Mouse (Mus musculus): ENCODE data around the gene Mum1. TPM values are rescaled to one million over a fixed set of nuclear protein-coding genes. Genes with fewer than 3 reads are reported as not detected.
"Not testable (repeated sequence)": the region's sequence is repeated elsewhere in the genome, so short reads cannot be mapped to it uniquely, and the experiment has no call there.

Gene Mum1
- total RNA-seq, 1 experiment from 2014 or later, result 23.8 TPM

- no peak for DNase-seq
Measured at GRCm38 (mm10) chr10:80208248-80208647, 18.0 kb upstream of the Mum1 start.

GRCm38 (mm10) chr10:80208841-80209371 lies 17.3 kb upstream of the Mum1 start:
- no peak for DNase-seq

- DNase-seq, result not testable (repeated sequence)
Measured at GRCm38 (mm10) chr10:80211547-80212103, 14.6 kb upstream of the Mum1 start.

DNA sequence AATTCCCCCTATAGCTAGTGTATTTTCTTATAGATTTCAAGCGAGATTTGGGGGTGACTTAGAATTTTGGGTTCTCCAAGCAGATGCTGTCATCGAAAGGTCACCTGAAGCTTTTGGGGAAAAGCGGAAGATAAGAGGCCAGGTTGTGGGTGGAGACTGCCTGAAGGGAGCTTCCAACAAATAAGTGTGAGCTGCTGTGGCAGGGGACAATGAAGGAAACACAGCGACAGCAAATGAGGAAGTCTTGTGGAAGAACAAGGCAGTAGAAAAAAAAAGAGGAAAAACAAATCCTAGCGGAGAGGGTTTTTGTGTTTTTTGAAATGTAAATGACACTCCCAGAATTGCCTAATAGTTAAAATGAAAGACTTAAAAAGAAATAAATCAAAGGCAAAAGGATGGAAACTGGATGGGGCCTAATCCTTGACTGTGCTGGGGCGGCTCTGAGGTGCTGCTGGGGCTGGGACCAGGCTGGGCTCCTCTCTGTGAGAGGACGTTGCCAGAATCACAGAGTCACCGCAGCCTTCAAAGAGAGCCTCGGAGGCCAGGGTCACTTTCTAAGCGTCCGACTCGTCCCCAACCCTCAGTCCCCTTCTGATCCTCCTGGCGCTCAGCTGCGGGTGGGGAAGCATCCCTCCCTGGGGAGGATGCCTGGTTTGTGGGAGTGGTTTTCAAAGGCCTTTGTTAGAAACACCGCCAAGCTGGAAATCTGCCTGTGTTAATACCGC lies 11.0 kb upstream of the Mum1 start:
- DNase-seq, result no peak

GRCm38 (mm10) chr10:80220676-80221075 lies 5.6 kb upstream of the Mum1 start:
- DNase-seq, result no peak

- not testable (repeated sequence) for DNase-seq
Measured at GRCm38 (mm10) chr10:80223137-80223536, 3.1 kb upstream of the Mum1 start.

DNA sequence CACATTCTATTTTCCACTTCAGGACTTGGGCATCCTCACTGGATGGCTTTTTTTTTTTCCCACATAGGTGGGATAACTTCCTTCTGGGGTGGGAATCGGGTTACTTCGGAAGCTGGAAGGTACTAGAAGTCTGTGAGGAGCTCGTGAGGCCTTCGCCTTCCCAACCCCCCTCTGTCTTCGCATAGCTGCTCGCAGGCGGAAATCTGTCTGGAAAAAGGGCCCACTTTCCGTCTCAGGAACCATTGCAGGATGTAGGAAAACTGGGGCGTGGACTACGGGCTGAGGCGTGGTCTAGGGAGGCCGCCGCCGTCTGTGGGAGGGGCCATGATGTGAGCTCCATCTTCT lies 191 bp upstream of the Mum1 start:
- no peak for DNase-seq

DNA sequence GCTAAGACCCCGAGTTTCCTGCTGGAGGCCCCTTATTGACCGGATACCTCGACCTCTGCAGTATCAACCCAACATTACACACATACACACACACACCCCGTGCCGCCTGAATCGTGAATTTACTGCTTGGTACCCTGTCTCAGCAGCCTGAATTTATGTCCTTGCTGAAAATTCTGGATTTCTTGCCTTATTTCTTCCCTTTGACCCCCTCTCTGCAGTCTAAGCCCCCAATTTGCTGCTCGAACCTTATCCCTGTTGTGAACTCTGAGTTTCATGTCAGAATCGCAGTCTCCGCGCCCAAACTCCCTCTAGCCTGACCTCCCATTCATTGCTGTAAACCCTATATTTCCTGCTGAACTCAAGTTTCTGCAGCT lies 919 bp downstream of the Mum1 start:
- DNase-seq, result no peak

DNA sequence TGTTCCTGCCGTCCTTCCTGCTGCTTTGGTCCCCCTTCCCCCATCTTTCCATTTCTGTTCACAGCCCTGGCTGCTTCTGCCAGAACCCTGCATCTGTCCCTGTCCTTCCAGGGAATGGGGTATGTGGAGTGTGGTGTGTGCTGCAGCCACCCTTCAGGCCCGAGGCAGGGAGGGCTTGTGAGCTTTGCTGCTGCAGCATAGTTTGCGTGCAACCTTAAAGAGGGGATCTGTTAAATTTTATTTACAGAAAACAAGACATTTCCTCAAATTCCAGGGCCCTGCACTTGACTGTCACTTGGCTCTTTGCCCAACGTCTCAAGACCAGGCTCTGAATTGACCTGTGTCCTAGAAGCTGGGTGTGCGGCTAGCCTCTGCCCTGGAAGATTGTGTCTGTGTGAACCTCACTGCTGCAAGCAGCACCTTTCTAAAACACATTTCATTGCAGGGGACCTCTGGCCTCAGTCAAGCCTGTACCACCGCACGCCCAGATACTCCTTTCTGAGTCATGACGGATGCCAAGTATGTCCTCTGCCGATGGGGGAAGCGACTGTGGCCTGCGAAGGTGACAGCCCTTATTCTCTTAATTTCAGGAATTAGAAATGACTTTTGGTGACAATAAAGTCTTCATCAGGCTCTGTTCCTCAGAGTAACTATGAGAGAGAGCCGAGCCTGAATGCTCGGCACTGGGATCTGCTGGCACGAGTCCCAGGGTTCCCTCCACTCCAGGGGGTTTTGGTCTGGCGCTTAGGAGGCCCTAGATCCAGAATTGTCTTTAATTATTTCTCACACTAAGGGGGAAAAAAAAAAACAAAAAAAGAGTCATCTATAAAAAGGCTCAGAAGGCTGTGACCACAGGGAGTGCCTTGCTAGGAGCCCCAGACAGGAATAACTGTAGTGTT lies 1.9 kb downstream of the Mum1 start:
- DNase-seq, result peak; percentile 44

- DNase-seq, result no peak
Measured at GRCm38 (mm10) chr10:80236145-80236825, 10.1 kb downstream of the Mum1 start.

DNA sequence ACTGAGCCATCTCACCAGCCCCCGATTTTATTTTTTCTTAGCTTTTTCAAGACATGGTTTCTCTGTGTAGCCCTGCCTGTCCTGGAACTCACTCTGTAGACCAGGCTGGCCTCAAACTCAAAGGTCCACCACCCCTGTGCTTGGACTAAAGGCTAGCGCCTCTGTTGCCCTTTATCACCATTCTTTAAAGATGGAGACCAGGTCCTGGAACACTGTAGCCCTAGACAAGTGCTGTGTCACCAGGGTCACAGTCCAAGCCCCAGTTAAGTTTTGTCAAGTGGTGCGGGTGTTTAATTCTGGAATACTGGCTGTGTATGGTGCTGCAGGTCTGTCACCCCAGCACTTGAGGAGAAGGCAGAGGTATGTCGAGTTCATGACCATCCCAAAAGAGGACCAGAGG lies 10.8 kb downstream of the Mum1 start:
- no peak for DNase-seq

DNA sequence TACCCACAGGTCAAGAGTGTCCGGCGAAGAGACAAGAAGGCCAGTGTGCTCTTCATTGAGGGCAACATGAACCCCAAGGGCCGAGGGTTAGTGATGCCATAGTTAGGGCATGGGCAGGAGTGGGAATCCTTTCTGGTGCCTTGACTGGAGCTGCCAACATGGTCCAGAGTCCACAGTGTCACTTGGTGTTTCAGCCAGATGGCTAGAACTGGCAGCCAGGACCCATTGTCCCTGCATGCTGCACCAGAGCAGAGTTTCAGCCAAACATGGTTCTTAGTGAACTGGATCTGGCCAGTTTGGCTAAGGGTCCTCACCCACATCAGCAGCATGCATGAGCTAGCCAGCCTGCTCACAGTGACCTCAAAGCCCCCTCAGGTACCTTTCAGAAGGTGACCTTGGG lies 12.1 kb downstream of the Mum1 start:
- no peak for DNase-seq

DNA sequence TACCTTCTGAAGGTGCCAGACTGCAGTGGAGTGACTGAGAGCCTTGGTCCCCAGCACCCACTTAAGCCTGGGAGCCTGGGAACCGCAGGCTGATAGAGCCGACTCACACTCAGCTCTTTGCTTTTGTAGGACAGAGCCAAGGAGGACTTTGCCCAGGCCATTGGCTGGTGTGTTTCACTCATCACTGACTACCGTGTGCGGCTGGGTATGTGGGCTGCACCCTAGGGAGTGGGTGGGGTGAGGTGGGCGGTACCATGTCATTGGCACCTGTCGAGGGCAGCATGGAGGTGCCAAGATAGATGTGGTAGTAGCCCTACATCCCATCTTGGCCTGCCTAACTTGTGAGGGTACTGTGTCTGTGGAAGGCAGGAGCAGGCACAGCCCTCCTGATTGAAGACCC lies 13.6 kb downstream of the Mum1 start:
- no peak for DNase-seq

GRCm38 (mm10) chr10:80242088-80242487 lies 15.9 kb downstream of the Mum1 start:
- no peak for DNase-seq

GRCm38 (mm10) chr10:80242607-80243006 lies 16.4 kb downstream of the Mum1 start:
- DNase-seq, result no peak

DNA sequence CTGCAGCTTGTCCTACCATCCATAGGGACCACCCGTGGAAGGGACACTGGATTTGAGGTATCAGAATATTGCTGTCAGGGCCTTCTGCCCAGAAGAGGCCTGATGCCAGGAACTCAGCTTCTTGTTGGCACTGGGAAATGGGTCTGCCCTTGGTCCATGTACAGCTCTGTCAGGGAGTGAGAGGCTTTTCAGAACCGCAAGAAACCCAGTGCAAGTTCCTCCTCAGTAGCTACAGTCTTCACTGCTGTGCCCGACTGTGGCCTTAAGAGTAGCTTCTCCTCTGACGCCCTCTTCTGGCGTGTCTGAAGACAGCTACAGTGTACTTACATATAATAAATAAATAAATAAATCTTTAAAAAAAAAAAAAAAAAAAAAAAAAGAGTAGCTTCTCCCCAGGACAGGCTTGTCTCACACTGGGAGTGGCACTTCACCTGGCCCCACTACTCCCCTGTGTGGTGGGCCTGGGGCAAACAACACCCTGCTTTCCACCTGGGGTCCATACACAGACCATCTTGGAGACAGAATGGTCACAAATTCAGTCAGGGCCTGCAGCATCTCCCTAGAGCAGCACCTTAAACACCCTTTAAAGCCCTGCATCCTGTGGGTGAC lies 18.7 kb downstream of the Mum1 start:
- peak; percentile 64 for DNase-seq

GRCm38 (mm10) chr10:80245600-80245999 lies 19.4 kb downstream of the Mum1 start:
- peak; percentile 90 for DNase-seq

GRCm38 (mm10) chr10:80247849-80248248 lies 21.6 kb downstream of the Mum1 start:
- no peak for DNase-seq

GRCm38 (mm10) chr10:80248437-80248836 lies 22.2 kb downstream of the Mum1 start:
- DNase-seq, result not testable (repeated sequence)

DNA sequence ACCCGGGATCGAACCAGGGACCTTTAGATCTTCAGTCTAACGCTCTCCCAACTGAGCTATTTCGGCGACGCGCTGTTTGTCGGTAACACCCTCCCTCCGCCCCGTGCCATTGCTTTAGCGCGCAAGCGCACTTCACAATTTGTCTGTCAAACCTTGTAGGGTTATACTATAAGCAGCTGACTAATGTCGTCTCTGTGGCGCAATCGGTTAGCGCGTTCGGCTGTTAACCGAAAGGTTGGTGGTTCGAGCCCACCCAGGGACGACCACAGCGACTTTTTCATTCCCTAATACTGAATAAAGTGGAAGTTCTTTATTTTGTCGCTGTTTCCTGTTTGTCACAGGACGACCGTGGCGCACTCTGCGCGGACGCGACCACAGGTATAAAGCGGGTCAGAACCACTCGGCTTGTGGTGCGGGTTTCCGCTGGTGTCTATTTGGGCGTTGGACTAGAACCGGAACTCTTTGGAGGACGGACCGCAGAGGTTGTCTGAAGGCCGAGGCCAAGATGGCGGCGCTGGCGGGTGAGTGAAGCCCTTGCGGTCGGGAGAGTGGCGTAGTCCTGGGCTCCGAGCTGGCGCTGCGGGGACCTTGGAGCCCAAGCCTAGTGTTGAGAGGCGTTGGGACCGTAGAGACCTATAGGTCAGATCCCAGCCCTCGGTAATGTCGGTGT lies 22.9 kb downstream of the Mum1 start, which contains the start of gene Ndufs7:
Ndufs7 (plus strand) TSS at position 151 of the 670 bp plus-strand sequence.
- peak; percentile 95 for DNase-seq

GRCm38 (mm10) chr10:80250059-80250458 lies 23.8 kb downstream of the Mum1 start:
- no peak for DNase-seq

Data from adrenal gland, postnatal 14 days (tissue).